Mouse (Mus musculus) MEL-GATA-1-ER (cell line): ENCODE results near the gene Chst3.
"Not testable (repeated sequence)": the region's sequence is repeated elsewhere in the genome, so short reads cannot be mapped to it uniquely, and the experiment has no call there.

Source experiments
- DNase-seq: peaks from one replicate; pipeline ENCODE4 v3.0.0-alpha.2; 2012; ENCODE audit warnings: low read depth; ENCODE audit errors: extremely low read depth

The Chst3 gene

DNA sequence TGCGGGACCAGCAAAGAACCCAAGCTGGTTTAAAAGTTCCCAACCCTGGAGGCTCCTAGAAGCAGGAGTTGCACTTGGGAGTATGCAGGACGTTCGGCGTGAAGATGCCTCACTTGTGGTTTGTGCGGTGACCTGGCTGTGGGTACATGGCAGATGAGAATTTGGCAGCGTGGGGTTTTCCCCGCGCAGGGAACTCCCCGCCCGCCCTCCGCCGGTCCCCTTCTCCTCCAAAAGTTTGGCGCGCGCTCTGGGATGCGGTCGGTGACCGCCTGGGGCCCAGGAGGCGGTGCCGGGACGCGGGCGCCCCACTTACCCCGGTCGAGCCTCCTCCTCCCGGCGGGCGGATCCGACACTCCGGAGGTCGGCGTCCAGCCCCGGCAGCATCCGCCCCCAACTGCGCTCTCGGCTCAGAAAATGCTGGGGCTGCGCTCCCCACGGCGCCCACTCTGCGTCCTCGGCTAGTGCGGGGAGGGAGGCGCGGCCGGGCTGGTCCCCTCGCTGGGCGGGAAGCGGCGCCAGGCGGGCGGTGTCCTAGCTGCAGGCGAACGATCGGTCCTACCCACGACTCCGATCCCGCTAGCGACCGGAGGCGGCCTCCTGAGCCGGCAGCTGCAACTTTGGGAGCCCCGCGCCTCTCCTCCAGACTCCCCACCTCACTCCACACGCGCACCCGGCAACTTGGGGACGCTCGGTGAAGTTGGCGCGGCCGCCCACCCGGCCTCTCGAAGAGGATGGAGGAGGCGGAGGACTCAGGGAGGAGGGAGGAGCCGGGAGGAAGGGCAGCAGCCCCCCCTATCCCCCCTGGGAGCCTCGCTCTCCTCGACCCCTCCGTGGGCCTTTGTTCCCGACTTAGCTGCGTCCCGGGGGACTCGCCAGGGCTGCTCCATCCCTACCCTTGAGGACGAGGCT lies at the start of gene Chst3:
Chst3 (minus strand) TSS at position 670 of the 909 bp plus-strand sequence.
- no peak for DNase-seq

DNA sequence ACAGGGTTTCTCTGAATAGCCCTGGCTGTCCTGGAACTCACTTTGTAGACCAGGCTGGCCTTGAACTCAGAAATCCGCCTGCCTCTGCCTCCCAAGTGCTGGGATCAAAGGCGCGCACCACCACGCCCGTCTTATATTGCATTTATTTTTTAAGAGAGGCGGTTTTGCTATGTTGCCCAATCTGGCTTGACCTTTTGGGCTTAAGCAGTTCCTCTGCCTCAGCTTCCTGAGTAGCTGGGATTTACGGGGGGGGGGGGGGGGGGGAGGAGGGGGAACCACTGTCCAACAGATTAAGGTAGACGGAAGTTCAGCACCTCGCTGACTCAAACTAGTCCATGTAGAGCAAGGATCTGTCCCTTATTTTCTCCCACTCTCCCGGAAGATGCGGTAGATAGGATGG lies 49.7 kb upstream of the Chst3 start:
- DNase-seq: no peak

DNA sequence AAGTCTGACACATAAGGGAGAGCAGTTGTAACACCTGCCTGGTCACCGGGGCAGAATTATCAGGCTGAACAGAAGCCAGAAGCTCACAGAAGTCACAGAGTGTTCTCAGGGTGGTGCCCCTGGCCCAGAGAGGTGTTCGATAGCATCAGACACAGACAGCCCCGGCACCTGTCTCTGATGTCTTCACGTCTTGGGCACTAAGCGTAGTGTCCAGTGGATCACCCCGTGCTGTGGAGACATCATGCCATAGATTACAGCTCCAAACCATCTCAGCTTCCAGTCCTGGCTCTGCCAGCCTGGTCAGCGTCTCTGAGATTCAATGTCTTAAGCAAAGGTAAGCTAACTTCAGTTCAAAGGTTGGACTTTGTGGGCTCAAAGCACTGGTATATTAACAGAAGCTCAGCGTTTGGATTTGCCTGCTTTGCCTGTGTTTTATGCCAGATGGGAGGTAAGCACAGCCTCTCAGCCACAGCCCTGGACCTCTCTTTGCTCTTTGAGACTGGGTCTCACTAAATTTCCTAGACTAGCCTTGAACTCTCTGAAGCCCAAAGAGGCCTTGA lies 47.9 kb upstream of the Chst3 start:
- DNase-seq: no peak

DNA sequence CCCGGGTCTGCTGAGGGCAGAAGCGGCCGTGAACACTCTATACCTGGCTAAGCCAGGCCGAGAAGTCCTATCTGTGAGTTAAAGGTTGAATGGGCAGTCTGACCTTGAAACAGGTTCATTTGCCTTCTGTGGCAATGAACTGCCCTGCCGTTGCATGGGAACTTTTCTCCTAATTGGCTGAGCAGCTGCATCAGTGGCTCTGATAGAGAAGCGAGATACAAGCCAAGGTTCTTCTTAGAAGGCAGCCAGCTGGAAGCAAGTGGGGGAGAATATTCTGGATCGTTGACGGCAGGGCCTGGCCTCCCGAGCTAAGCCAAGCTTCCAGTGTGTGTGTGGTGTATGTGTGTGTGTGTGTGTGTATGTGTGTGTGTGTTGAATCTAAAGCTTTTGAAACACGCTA lies 46.2 kb upstream of the Chst3 start:
- DNase-seq: no peak

DNA sequence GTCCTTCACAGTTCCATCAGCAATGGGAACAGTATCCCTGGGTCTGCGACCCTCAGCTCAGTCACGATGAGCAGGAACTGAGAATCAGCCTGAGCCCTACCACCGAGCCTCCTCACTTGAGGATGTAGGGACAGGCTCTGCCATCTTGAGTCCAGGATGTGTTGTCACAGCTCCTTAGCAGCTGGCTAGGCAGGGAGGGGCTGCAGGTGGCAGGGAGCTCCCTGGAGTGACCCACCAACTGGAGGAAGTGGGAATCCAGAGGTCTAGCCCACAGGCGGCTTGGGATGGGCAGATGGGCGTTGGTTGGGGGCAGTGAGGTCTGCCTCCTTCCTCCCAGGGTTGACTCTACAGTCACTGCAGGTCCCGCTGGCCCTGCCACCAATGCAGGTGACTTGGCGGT lies 44.3 kb upstream of the Chst3 start:
- DNase-seq: no peak

DNA sequence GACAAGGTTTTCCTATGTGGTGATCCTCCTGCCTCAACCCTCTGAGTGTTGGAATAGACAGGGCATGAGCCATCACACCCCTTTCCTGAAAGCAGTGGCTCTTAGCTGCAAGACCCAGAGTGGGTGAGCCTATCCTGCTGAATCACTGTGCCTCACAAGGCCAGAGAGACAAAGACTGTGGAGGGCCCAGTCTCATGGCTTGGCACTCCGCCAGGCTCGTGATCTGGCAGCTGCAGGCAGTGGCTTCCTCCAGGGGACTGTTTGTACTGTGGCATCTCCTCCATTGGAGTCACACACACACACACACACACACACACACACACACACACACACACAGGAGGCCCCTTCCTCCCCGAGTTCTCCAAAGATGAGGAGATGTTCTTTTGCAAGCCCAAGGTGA lies 43.3 kb upstream of the Chst3 start:
- peak; percentile 62 for DNase-seq

DNA sequence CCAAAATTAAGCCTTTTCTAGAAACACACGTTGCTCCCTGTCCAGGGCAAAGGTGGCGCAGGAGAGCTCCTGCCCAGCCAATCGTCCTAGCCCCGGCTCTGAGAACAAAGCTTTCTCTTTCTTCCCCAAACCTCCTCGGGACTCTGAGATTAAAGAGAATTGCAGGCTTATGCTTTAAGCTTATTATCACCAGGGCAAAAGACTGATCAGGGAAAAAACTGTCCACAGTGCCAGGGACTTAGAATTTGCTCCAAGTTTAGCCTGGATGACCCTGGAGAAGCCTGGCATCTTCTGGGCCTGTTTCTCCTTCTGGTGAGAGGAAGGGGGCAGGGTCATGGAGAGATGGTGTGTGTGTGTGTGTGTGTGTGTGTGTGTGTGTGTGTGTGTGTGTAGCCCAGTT lies 42.5 kb upstream of the Chst3 start:
- no peak for DNase-seq

DNA sequence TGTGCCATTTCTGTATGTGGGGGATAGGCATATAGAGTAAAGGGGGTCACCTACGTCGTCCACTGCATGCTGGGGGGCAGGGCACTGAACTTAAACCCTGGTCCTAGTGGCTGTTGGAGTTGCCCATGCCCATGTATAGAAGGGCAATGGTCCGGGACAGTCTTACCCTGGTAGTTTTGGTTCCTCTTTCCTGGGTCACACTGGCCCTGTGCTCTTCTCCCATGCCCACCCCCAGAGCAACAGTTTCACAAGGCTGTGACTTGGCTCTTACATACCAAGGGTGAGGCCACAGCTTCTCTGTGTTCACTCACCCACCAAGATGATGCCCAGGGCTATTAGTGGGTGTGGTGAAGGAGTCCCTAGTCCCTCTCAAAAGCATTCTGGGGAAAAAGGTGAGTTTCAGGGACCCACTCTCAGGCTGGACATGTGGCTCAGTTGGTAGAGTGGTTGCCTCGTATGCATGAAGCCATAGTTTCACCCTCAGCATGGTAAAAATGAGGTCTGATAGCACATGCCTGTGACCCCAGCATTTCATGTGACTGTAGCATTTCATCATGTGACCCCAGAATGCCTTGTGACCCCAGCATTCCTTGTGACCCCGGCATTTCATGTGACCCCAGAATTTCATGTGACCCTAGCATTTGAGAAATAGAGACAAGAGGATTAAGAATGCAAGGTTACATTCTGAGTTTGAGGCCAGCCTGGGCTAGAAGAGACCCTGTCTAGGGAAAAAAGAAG lies 41.7 kb upstream of the Chst3 start:
- no peak for DNase-seq

DNA sequence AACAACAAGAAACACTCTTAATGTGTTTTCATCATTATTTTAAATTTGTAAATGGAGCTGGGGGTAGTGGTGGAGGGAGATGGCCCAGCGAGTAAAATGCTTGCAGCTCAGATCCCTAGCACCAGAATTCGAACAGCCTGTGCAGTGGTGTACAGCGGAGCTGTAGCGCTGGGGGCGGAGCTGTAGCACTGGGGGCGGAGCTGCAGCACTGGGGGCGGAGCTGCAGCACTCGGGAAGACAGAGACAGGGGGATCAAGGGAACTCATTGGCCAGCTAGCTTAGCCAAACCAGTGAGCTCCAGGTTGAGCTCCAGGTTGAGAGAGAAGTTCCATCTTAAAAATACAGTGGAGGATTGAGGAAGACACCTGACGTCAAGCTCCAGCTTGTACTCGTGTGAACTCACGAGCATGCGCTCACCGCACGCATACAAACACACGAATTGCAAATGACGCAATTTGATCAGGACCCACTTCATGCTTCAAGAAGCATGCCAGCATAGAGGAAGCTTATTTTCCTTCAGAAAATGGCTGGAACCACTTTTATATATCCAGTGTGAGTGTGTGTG lies 38.3 kb upstream of the Chst3 start:
- DNase-seq: no peak

DNA sequence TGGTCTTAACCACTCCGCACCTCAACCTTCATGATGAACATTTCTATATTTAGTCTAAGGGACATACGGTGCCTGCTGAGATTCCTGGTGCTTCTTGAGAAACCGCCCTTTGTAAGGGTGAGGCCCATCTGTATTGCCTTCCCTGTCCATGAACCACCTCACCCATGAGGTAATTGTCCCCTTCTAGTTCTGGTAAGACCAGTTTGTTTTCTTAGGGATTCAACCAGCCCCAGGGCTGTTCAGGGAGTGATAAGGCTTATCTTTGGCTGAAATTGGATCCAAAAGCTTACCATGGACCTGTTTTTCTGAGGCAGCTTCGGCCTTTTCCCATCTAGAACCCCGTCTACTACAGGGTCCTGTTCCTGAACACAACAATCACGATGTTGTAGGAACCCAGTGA lies 37.0 kb upstream of the Chst3 start:
- DNase-seq: no peak

DNA sequence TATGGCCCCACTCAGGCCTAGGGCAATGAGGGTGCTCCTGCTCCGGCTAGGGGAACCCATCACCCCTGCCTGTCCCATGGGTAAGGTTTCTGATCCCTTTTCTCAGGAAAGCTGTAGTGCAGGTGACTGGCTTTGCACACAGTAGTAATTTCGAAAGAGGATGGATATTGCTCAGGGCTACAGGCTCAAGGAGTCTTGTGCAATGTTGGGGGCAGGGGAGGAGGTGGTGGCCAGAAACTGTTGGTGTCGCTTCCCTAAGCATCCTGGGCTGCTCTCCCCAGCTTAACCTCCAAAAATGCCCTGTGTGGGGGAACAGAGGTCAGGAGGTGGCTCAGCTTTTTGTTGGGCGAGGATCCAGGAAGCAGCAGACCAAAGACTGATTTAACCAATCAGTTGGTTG lies 33.5 kb upstream of the Chst3 start:
- no peak for DNase-seq

DNA sequence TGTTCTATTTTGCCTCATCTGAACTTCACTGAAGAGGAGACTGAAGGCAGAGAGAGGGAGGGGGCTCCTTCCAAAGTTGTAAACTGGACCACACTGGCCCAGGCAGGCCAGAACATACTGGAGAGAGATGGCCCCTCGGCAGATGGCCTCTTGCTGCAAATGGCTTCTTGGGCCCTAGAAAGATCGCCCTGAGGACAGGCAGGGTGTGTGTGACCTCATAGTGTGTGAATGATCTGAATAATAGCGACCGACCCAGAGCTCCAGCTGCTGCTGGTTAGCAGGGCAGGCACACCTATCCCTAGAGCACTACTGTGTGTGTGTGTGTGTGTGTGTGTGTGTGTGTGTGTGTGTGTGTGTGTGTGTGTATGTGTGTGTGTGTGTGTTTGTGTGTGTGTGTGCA lies 33.1 kb upstream of the Chst3 start:
- no peak for DNase-seq

DNA sequence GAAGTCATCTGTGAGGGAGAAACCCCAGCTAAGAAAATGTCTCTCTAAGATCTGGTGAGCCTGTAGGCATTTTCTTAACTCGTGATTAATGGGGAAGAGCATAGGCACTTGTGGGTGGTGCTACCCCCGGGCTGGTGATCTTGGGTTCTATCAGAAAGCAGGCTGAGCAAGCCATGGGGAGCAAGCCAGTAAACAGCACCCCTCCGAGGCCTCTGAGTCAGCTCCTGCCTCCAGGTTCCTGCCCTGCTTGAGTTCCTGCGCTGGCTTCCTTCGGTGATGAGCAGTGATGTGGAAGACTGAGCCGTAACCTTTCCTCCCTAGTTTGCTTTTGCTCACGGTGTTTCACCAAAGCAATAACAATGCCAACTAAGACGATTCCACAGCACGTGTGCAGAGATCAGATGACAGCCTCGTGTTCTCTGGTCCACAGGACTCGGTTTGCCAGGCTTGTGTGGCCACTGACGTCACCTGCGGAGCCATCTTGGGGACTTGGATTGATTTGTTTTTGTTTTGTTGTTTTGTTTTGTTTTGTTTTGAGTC lies 31.4 kb upstream of the Chst3 start:
- DNase-seq: no peak

DNA sequence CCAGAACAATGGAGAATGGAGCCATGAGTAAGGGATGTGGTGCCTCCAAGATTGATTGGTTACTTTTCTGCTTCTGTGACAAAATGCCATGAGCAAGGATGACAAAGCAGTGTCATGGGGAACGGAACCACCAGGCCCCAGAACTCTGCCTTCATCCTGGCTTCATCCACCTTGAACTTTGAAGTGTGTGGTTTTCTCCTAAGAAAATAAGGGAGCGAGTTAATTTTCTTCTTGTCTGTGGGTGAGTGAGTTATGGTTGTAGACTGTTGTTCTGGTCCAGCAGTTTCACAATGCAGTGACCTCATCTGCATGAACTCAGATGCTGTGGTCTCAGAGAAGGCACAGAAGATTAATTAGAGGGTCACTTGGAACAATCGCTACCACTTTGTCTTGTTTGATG lies 29.3 kb upstream of the Chst3 start:
- not testable (repeated sequence) for DNase-seq

DNA sequence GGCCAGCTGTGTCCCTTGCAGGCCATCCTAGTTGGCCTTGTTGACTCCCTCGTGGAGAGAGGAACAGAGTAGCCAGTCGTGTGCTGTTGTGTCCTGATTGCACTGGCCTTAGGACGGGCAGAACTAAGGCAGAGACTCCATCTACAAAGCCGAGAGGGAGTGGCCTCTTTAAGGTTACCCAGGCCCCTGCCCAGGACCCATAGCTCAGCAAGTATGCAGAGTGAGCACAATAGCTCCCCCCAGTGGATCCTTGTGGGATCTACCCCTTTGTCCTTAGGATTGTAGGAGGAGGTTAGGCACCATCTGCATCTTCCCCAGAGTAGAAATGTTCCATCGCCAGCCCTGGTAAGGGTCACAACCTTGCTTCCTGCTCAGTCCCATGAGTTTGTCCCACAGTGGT lies 27.5 kb upstream of the Chst3 start:
- DNase-seq: peak; percentile 64

DNA sequence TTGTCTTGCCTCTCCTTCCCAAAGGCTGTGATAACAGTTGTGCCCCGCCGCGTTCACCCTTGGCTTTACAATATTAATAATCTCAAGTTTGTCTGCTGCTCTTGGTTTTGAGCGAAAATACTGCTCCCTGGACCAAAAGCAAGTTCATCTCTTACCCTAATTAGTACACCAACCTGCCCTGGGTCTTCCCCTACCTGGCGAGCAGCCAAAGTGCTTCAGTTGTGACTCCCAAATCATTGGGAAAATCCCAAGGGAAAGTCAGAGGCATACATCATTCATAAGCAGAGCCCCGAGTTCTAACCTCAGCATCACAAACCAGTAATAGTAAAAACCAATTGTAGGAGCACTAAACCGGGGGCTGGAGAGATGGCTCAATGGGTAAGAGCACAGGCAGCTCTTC lies 26.6 kb upstream of the Chst3 start:
- no peak for DNase-seq

DNA sequence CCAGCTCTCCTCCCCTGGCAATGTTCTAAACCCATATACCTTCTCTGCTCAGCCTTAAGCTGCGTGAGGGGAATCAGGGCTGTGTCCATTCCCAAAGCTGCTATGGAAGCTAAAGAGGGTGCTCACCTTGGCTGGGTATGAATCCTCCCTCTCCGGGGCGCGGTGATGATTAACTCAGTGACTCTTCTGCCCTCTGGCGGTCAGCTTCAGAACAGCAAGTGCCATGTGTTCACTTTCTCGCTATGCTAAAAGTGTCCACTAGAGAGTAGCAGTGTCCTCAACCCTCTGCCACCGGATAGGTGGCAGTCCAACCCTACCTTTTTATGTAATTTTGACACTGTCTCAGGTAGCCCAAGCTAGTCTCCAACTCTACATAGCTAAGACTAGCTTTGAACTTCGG lies 26.0 kb upstream of the Chst3 start:
- DNase-seq: peak; percentile 70

DNA sequence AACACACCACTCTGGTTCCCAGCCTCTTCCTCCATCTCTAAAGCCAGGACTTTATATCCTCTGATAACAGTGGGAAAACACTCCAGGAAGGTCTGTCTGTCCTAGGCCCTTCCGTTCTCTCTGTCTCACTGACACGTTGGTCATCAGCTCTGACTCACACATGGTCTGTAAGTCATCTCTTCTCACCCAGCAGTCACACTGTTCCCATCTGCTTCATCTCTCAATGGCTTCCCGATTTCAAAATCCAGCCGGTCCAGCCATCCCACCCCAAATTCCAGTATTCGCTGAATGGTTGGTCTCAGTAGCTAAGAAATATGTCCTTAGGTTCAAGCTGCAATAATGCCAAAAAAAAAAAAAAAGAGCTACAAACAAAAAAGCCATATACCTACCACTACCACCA lies 24.9 kb upstream of the Chst3 start:
- no peak for DNase-seq

DNA sequence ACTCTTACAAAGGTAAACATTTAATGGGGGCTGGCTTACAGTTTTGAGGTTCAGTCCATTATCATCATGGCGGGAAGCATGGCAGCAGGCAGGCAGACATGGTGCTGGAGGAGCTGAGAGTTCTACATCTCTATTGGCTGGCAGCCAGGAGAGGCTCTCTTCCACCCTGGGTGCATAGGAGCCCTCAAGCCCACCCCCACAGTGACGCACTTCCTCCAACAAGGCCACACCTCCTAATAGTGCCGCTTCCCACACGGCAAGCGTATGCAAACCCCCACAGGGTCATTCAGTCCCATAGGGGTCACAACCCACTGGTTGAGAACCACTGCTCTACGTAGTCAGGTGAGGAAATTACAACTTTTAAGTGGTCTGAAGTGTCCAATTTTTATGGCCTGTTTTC lies 21.4 kb upstream of the Chst3 start:
- DNase-seq: no peak

DNA sequence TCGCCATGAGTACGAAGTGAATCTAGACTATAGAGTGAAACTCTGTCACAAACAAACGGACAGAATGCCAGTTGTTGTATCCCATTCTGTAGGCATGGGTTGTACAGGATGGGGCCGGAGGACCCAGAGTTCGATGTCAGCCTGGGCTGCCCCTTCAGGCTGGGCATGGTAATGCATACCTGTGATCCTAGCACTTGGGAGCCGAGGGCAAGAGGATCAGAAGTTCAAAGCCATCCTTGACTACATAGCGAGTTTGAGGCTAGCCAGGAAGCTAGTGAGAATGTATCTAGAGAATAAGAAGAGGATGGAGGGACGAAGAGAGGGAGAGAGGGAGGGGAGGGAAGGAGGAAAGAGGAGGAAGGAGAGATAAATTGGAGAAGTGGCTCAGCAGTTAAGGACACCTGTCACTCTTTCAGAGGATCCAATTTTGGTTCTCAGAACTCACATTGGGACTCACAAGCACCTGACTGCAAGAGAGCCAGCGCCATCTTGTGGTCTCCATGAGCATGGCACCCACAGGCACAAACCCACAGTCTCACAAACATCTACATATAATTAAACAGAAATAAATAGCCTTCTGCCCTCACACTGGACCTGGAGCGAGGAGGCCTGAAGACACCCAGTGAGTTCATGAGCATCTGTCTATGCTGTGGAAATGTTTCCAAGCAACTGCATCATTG lies 18.6 kb upstream of the Chst3 start:
- peak; percentile 31 for DNase-seq

DNA sequence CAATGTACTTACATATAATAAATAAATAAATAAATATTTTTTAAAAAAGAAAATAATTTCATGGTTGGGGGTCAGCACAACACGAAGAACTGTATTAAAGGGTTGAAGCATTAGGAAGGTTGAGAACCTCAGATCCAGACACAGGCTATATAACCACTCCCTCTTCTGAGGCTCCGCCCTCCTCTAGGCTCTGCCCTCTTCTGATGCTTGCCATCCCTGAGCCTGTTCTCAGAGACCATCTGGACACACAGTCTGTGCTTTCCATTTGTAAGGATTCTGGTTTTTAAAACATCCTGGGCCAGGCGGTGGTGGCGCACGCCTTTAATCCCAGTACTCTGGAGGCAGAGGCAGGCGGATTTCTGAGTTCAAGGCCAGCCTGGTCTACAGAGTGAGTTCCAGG lies 16.8 kb upstream of the Chst3 start:
- not testable (repeated sequence) for DNase-seq
